Mouse (Mus musculus) urinary bladder, postnatal 0 days (tissue): Measurements from ENCODE around the gene Hemk1. TPM values are rescaled to one million over a fixed set of nuclear protein-coding genes. Genes with fewer than 3 reads are reported as not detected.

Experiments
- polyA plus RNA-seq: library from polyadenylated mRNA; unstranded; fragments of >200 nt; fragmentation: Nextera tagmentation; extraction: Ambion mirVana; gene quantifications from 2 replicates; pipeline ENCODE4 v1.2.1, GENCODE M21; 2015

The Hemk1 gene
- 6.3 and 8.1 TPM in 2 replicates for polyA plus RNA-seq

DNA sequence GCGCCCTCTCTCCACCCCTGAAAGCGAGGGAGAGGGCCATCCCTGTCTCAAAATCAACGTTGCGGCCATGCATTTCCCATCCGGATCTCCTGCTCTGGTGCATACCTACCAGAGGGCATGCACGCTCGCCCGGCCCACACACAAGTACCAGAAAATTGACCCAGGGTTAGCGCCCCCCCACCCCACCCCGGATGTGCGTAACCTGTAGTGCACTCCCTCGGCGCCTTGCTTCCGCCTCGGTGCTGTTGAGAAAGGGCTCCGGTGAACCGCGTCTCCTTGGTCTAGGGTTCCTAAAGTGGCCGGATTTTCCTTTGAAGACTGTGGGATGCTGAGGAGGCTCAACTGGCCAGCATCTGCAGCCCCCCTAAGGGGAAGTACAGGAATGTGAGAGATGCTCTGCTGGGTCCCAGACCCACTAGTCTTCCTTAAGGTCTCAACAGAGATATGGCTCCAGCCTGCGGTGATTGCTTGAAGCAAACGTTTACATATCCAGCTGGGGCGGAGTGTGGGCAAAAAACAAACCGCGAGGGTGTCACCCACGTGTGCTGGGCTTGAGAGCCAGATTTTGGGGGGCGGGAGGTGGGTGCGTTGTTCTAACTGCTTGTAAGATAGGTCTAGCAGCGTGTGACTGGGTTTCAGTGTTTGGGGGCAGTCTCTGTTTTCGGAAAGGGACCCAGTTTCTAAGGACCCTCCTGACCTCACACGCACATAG, at the start of gene Hemk1:
Gene Hemk1 (minus strand): TSS at position 179 of the 712 bp plus-strand sequence.

DNA sequence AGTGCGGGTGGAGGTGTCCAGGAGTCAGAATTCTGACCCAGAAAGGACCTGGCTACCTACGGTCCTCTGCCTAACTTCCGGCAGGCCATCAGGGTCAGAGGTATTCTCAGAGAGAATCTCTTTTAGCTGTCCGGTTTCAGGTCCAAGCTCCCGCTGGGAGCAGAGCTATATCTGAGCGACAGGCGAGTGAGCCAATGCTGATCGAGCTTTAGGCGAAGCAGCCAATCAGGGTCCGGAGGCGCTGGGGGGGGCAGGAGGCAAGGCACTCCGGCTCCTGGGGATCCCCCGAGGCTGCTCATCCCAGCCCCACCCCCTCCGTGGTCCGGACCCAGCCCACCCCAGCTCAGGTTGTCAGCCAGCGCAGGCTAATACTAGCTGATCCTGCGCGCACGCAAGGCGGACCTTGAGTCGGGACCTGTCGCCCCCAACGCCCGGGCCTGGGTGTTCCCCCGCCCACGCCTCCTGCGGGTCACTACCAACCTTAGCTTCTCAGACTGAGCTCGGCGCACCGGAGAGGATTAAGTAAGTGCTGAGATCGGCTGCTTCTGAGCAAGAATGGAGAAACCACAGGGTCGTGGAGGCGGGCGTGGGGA, 2.2 kb upstream of the Hemk1 start, which contains the start of gene 6430571L13Rik:
Gene 6430571L13Rik (plus strand): TSS at position 336 of the 593 bp plus-strand sequence.

DNA sequence AAGGTAGTCTGAATTCAATTTTAAA, 42.3 kb downstream of the Hemk1 start, which contains the start of gene Cish:
Gene Cish (plus strand): TSS at position 11 of the 25 bp plus-strand sequence.

GRCm38 (mm10) chr9:107289211-107290076, 48.7 kb downstream of the Hemk1 start, which contains the start of gene Mapkapk3:
Mapkapk3 (minus strand) TSS chr9:107289877.

Other genes starting within 250 kb of the Hemk1 start
- gene Dock3, start 106.4 kb downstream of the Hemk1 start, polyA plus RNA-seq, result 5.4 and 6.3 TPM in 2 replicates
- 14.6 and 17.1 TPM in 2 replicates for gene Mapkapk3, start 48.5 kb downstream of the Hemk1 start, polyA plus RNA-seq
- 23.4 and 28.5 TPM in 2 replicates for gene Cish, start 42.3 kb downstream of the Hemk1 start, polyA plus RNA-seq
- 1.5 and 1.7 TPM in 2 replicates for gene 6430571L13Rik, start 2.3 kb upstream of the Hemk1 start, polyA plus RNA-seq
- 0.08 and 0.12 TPM in 2 replicates for gene Cacna2d2, start 61.3 kb upstream of the Hemk1 start, polyA plus RNA-seq
- gene Tmem115, start 195.6 kb upstream of the Hemk1 start, polyA plus RNA-seq, result 36.6 and 39.3 TPM in 2 replicates
- gene Cyb561d2, start 203.8 kb upstream of the Hemk1 start, polyA plus RNA-seq, result 16.3 and 17.5 TPM in 2 replicates
- 14.7 and 17.2 TPM in 2 replicates for gene Nprl2, start 203.9 kb upstream of the Hemk1 start, polyA plus RNA-seq
- gene Zmynd10, start 208.9 kb upstream of the Hemk1 start, polyA plus RNA-seq, result 0.44 and 0.52 TPM in 2 replicates
- gene Rassf1, start 213.2 kb upstream of the Hemk1 start, polyA plus RNA-seq, result 61.6 and 67.2 TPM in 2 replicates
- 30.8 and 32.6 TPM in 2 replicates for gene Tusc2, start 224.9 kb upstream of the Hemk1 start, polyA plus RNA-seq
- 37.4 and 43.1 TPM in 2 replicates for gene Hyal2, start 229.6 kb upstream of the Hemk1 start, polyA plus RNA-seq
- gene Hyal1, start 238.6 kb upstream of the Hemk1 start, polyA plus RNA-seq, result 6.4 and 7.9 TPM in 2 replicates
- 9.7 and 14.0 TPM in 2 replicates for gene Naa80, start 240.5 kb upstream of the Hemk1 start, polyA plus RNA-seq
- 0.60 and 0.61 TPM in 2 replicates for gene Hyal3, start 242.5 kb upstream of the Hemk1 start, polyA plus RNA-seq
- 21.9 and 26.4 TPM in 2 replicates for gene Ifrd2, start 249.3 kb upstream of the Hemk1 start, polyA plus RNA-seq